Comparison of ENCODE assay signal across 10 mouse cellular contexts in the genomic region with DNA sequence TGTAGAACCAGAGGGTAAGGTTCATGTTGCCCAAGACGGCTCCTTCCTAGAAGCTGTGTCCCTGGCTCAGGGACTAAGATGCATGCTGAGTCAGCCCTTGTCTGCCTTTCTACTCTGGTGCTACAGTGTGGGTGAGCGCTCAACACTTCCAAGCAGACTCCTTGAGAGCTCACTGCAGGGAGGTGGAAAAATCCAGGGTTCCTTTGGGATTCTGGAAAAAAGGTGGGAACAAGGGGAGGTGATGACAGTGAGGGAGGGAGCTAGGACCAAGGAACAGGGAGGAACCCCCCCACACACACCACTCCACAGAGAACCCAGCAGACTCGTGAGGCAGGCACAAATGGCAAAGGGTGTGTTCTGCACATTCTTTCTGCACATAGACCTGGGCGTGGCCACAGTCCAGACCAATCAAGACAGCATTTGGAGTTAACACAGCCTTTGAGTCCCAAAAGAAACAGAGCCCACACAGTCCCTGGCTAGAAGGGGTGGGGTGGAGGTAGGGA. TPM values are rescaled to one million over a fixed set of nuclear protein-coding genes. Genes with fewer than 3 reads are reported as not detected.
DNase-seq lines count a peak whose midpoint lies in the region; ATAC-seq and TF ChIP-seq lines count a peak whose summit lies in the region.
"Had no signal": no experiment of that assay in that cellular context is flagged by ENCODE, and none has a peak within 500 bp of the region (broad histone marks: within the 10 kb centered on the region; RNA-seq: fewer than 3 reads in every experiment).

No protein-coding gene starts in this region.

- no peak for TF ChIP-seq CTCF in kidney, postnatal 0 days (IDR thresholded peaks at IDR 0.05; ENCODE audit: low read depth)

- peaks cover 27% of the 10 kb centered on the region for H3K36me3 ChIP-seq in kidney, postnatal 0 days (ENCODE audit: insufficient read depth, low read length)
- peaks cover 36% of the 10 kb centered on the region for H3K36me3 ChIP-seq in midbrain, embryonic 10.5 days

- peak; percentile 16 for DNase-seq in kidney, adult 11 months
- DNase-seq in kidney, adult 8-10 months: no peak
- peak; percentile 32 for DNase-seq in adipocyte (ENCODE audit: low spot score)
- peak; percentile 50 for DNase-seq in kidney, postnatal 0 days (ENCODE audit: low spot score)
- DNase-seq in lung, postnatal 14 days: peak; percentile 22
- DNase-seq in heart, adult 9 months (ENCODE audit: low spot score in 2 of 2): no peak
- no peak for DNase-seq in midbrain, embryonic 10.5 days (ENCODE audit: low spot score)

- peak; percentile 35 for ATAC-seq in kidney, postnatal 0 days (replicated peaks; ENCODE audit: low FRiP score, low read depth)
- no peak for ATAC-seq in monocyte, adult 5-6 weeks (replicated peaks; ENCODE audit: insufficient number of reproducible peaks, low FRiP score, low TSS enrichment, poor library complexity, severe bottlenecking)

- WGBS in kidney, postnatal 0 days: 37% methylated on average over 4 of the region's 4 CpGs
- 64% methylated on average over 4 of the region's 4 CpGs for WGBS in midbrain, embryonic 10.5 days

- H3K4me3 ChIP-seq in kidney, postnatal 0 days (replicated peaks; ENCODE audit: low read depth, low read length): no peak overlapping the region
- no peak overlapping the region for H3K4me3 ChIP-seq in midbrain, embryonic 10.5 days
- H3K4me3 ChIP-seq: erythroblast, embryonic 14.5 days; liver, embryonic 15.5 days had no signal

- H3K9me3 ChIP-seq in kidney, postnatal 0 days (replicated peaks; ENCODE audit: low read length): no peaks in the 10 kb centered on the region
- H3K9me3 ChIP-seq in midbrain, embryonic 10.5 days (replicated peaks): no peaks in the 10 kb centered on the region
- H3K9me3 ChIP-seq: liver, embryonic 15.5 days had no signal

- no peaks in the 10 kb centered on the region for H3K27me3 ChIP-seq in kidney, postnatal 0 days (ENCODE audit: insufficient read depth, low read length)
- no peaks in the 10 kb centered on the region for H3K27me3 ChIP-seq in midbrain, embryonic 10.5 days (ENCODE audit: low read depth, poor library complexity, severe bottlenecking)
- H3K27me3 ChIP-seq: liver, embryonic 15.5 days had no signal

- no peaks in the 10 kb centered on the region; the same call in none of the 2 replicates for H3K4me1 ChIP-seq in kidney, postnatal 0 days (replicated peaks; ENCODE audit: insufficient read depth, low read length)
- peaks cover 5% of the 10 kb centered on the region; the same call in 1 of the 2 replicates for H3K4me1 ChIP-seq in midbrain, embryonic 10.5 days

- H3K27ac ChIP-seq in kidney, postnatal 0 days: no peak overlapping the region
- H3K27ac ChIP-seq in midbrain, embryonic 10.5 days (replicated peaks): no peak overlapping the region
- H3K27ac ChIP-seq: liver, embryonic 15.5 days had no signal

- H3K9ac ChIP-seq in kidney, postnatal 0 days (ENCODE audit: low read depth, low read length): no peak overlapping the region
- H3K9ac ChIP-seq: liver, embryonic 15.5 days had no signal

- H3K4me2 ChIP-seq in kidney, postnatal 0 days (ENCODE audit: low read length): no peak overlapping the region
- H3K4me2 ChIP-seq: liver, embryonic 15.5 days had no signal

RNA-seq across cellular contexts. Expression of gene Pla2g4b, which starts 10.9 kb away (rescaled TPM):
- 0.29 and 0.71 TPM in 2 replicates for polyA plus RNA-seq in kidney, postnatal 0 days (2015; fragmentation: Nextera tagmentation; extraction: Ambion mirVana)
- polyA plus RNA-seq in midbrain, embryonic 10.5 days (2016; fragmentation: Nextera tagmentation; extraction: Ambion mirVana): 2.4 and 2.8 TPM in 2 replicates
- total RNA-seq in monocyte, adult 5-6 weeks (2017): 1.5 to 4.7 TPM (median 2.4 TPM) in 3 replicates

RNA-seq across cellular contexts. Expression of gene Gm28042, which starts 16.9 kb away (rescaled TPM):
- 0.89 and 1.2 TPM in 2 replicates for polyA plus RNA-seq in kidney, postnatal 0 days (2015; fragmentation: Nextera tagmentation; extraction: Ambion mirVana)
- 5.2 and 6.8 TPM in 2 replicates for polyA plus RNA-seq in midbrain, embryonic 10.5 days (2016; fragmentation: Nextera tagmentation; extraction: Ambion mirVana)
- total RNA-seq in monocyte, adult 5-6 weeks (2017): 0.57 to 1.3 TPM in 2 of 3 replicates, not detected in the other

RNA-seq across cellular contexts. Expression of gene Jmjd7, which starts 16.9 kb away (rescaled TPM):
- polyA plus RNA-seq in kidney, postnatal 0 days (2015; fragmentation: Nextera tagmentation; extraction: Ambion mirVana): 24.7 and 25.7 TPM in 2 replicates
- 21.2 and 27.5 TPM in 2 replicates for polyA plus RNA-seq in midbrain, embryonic 10.5 days (2016; fragmentation: Nextera tagmentation; extraction: Ambion mirVana)
- total RNA-seq in monocyte, adult 5-6 weeks (2017): 3.5 to 6.9 TPM (median 6.0 TPM) in 3 replicates

Comparison
In these comparisons a context has a peak if more than half of its experiments do, and no peak if none do; other contexts are left out.
1. DNase-seq: peak in kidney, adult 11 months (single experiment), adipocyte (single experiment), kidney, postnatal 0 days (single experiment) and lung, postnatal 14 days (single experiment); none in kidney, adult 8-10 months (0 of 2), heart, adult 9 months (0 of 2) and midbrain, embryonic 10.5 days (single experiment).